Mouse (Mus musculus): ENCODE results near the gene Scrg1.
A peak's percentile ranks its signal among the peaks of the same experiment; 100 is the strongest.
"Not testable (repeated sequence)": the region's sequence is repeated elsewhere in the genome, so short reads cannot be mapped to it uniquely, and the experiment has no call there.

Gene Scrg1

DNA sequence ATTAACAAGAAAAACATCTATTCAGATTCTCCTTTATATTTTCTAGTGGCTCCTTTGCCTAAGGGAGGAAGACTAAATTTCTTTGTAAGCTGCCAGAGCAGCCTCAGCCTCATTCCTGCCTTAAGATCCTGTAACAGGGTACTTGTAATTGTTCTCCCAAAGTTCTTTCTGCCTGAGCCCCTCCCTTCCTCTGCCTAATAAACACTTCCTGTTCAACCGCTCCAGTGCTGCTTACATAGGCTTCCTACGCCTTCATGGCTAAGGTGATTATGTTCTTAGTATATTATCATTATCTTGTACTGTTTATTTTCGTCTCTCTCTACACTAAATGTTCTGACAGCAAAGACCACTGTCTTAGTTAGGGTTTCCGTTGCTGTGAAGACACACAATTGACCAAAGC, 52.9 kb downstream of the Scrg1 start:
- no peak for DNase-seq (ENCODE audit: inconsistent ontology term)

DNA sequence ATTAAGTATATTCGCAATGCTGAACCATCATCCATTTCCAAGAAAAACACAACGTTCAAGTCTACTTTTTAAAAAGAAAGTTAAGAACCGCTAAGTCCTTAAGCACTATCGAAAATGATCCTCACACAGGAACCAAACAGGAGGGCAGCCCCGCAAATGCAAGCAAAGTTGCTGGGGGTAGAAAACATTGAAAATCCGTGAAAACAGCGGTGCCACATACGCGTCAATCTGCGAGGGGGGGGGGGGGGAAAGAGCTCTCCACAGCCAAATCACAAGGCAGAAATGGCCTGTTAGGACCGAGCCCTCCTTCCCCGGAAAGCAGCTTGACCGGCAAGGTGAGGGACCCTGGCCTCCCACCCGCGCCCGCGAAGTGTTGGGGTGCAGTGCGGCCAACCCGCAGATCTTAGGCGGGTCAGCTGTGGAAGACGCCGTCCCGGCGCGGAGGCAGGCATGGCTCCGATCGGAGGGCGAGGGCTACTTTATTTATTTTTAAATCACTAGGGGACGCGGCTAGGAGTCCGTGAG, 55.1 kb downstream of the Scrg1 start:
- no peak for DNase-seq (ENCODE audit: inconsistent ontology term)

DNA sequence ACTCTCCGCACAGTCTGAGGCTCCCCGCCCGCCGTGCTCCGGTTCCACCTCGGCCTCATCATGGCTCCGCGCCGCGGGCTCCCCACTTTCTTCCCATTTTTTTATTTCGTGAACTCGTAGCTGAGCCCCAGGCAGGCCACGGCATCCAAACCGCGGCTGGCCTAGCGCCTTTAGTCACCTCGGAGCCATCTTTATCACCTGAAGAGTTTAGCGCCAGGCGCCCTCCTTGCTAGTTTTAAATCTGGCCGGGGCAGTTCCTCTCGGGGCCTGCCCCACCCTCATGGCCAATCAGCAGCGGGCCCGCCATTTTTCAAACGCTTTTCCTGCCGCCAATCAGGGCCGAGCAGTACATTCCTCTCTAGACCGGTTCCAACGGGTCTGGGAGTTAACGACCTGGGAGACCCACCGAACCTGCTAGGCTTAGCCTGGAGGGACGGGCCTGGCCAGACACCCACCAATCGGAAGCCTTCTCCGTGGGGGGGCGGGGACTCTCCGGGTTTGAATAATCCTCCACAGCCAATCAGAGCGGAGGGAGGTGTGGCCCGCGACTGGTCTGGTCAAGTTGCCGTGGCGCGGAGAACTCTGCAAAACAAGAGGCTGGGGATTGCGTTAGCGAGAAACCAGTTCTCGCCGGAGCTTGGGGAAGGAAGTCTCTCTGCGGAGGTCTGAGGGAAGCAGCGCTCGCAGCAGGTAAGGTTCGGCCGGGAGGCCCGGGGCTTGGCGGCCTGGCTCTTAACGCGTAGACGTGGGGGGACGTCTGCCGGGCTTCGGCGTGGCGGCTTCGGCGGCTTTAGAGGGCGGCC, 55.8 kb downstream of the Scrg1 start, which contains the start of gene Hmgb2:
Gene Hmgb2 (plus strand): TSS at position 592 of the 803 bp plus-strand sequence.
- DNase-seq (ENCODE audit: inconsistent ontology term) = peak; percentile 100

DNA sequence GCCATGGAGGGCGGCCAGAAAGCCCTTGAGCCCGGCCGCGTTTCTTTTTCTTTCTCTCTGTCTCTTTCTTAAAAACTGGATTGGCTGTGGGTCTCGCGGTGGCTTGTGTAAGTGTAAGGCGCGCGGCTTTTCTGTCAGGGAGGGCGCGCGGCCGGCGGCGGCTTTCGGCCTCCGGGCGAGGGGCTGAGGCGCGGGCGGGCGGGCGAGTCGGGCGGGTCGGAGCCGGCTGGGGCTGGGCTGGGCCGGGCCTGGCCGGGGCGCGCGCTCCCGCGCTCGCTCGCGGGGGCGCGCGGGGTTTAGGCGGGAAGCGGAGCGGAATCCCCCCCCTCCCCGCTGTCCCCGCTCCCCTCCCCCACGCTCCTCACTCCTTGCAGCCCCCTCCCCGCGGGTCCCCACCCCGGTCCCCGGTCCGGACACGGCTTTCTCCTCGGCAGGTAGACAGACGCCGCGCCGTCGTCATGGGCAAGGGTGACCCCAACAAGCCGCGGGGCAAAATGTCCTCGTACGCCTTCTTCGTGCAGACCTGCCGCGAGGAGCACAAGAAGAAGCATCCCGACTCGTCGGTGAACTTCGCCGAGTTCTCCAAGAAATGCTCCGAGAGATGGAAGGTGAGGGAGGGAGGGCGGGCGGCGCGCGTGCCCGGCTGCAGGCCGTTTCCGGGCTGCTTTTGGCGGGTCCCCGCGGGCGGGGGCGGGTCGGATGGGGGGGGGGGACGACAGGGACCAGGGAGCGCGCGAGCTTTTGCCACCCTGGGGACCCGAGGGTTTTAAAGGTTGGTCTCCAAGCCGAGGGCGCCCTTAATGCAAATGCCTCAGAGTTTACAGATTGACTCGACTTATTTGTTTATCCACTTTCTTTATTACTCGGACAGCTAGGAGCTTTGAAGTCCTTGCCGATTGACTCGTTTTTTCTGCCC, 56.7 kb downstream of the Scrg1 start:
- DNase-seq (ENCODE audit: inconsistent ontology term) = peak; percentile 44

DNA sequence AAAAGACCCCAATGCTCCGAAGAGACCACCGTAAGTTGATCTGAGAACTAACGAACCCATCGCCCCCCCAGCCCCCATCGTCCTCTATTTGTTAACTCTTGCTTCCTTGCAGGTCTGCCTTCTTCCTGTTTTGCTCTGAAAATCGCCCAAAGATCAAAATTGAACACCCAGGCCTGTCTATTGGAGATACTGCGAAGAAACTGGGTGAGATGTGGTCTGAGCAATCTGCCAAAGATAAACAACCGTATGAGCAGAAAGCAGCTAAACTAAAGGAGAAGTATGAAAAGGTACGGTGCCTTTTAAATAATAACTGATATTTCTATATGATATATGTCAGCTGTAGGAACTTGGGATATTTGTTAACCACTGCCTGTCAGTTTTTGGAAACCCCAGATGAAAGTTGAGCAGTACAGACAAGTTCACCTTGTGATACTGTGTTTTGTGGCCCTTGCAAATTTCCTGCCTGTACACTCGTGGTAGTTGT, 57.5 kb downstream of the Scrg1 start:
- not testable (repeated sequence) for DNase-seq (ENCODE audit: inconsistent ontology term)

DNA sequence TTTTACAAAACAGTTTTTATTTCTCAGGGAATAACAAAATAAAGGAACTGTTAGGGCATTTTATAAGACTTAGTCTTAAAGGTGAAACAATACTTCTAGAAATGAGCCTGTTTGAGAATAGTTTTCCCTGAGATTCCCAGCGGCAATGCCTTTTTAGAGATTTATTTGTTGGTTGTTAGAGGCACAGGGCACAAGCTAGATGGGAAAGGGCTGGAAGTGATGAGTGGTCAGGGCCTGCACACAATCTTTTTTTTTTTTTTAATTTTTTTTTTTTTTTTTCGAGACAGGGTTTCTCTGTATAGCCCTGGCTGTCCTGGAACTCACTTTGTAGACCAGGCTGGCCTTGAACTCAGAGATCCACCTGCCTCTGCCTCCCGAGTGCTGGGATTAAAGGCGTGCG, 61.0 kb downstream of the Scrg1 start:
- DNase-seq (ENCODE audit: inconsistent ontology term) = not testable (repeated sequence)

DNA sequence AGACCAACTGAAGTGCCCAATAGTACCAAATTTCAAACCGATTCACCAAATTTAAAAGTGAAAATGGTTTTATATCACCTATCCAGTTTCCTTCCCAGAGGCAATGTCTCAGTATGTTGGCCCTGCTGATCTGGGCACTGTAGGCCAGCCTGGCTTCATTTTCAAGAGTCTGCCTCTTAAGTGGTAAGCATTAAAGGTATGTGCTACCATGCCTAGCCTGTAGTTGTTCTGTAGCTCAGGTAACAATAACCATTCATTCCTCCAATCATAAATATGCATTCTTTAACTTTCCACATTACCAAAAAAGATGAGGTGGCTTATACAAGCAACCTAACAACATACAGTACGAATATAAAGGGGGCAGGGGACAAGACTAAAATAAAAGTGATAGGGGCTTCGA, 62.0 kb downstream of the Scrg1 start:
- DNase-seq (ENCODE audit: inconsistent ontology term) = no peak

DNA sequence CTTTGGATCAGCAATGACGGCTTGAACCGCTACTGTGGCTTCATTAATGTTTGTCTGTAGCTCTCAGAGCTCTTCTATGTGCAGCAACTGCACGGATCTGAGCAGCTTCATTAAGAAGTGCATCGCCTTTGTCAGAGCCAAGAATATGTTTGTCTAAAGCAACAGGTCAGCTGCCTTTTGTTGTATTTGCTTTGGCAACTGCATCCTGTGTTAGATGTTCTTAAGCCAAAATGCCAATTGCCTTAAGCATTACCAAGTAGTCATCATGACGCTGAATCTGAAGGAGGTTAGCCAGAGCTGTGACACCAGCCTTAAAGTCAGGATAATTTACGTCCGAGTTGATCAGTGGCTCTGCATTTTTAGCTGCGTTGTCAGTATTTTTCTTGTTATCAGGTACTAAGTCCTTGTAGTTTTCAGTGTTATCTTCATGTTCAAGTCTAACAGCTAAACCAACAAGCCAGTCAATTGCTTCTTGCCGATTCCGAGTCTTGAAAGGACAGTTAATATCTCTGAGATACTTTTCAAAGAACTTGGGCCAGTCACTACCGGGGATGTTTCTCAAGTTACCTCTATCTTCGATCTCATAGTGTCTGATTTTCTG, 64.6 kb downstream of the Scrg1 start:
- DNase-seq (ENCODE audit: inconsistent ontology term) = no peak

All from Muller cell, postnatal 12 days (primary cell).